Mouse (Mus musculus): ENCODE data around the gene Plscr3. TPM values are rescaled to one million over a fixed set of nuclear protein-coding genes. Genes with fewer than 3 reads are reported as not detected.
A peak's percentile ranks its signal among the peaks of the same experiment; 100 is the strongest.

The Plscr3 gene
- polyA plus RNA-seq, 1 experiment from 2014 or later = 55.1 TPM

GRCm38 (mm10) chr11:69884663-69885062 lies 38.5 kb downstream of the Plscr3 start:
- Histone ChIP-seq H3K27ac (no peak overlapping the region), H3K36me3 (replicated peaks) (no peaks in the 10 kb centered on the region), H3K4me2 (no peak overlapping the region), H3K27me3 (peaks cover 26% of the 10 kb centered on the region), H3K9me3 (no peaks in the 10 kb centered on the region), H3K9ac (no peak overlapping the region), H3K4me1 (peaks cover 23% of the 10 kb centered on the region), H3K4me3 (replicated peaks) (no peak overlapping the region)
- no peak for ATAC-seq (ENCODE audit: low FRiP score)
- 83% methylated on average over 8 of the region's 8 CpGs for WGBS

GRCm38 (mm10) chr11:69886907-69887635 lies 40.9 kb downstream of the Plscr3 start:
- Histone ChIP-seq H3K27ac (no peak overlapping the region), H3K4me1 (no peaks in the 10 kb centered on the region), H3K27me3 (peaks cover 4% of the 10 kb centered on the region), H3K36me3 (replicated peaks) (no peaks in the 10 kb centered on the region), H3K4me2 (no peak overlapping the region), H3K4me3 (replicated peaks) (no peak overlapping the region), H3K9me3 (no peaks in the 10 kb centered on the region), H3K9ac (no peak overlapping the region)
- 82% methylated on average over 8 of the region's 8 CpGs for WGBS
- ATAC-seq (ENCODE audit: low FRiP score) = no peak

GRCm38 (mm10) chr11:69891482-69891881 lies 45.3 kb downstream of the Plscr3 start:
- no peak overlapping the region for H3K4me3 ChIP-seq (replicated peaks)
- H3K36me3 ChIP-seq (replicated peaks) = no peaks in the 10 kb centered on the region
- no peak overlapping the region for H3K9ac ChIP-seq
- no peak for ATAC-seq (ENCODE audit: low FRiP score)
- H3K27ac ChIP-seq = no peak overlapping the region
- H3K4me1 ChIP-seq = no peaks in the 10 kb centered on the region
- no peaks in the 10 kb centered on the region for H3K9me3 ChIP-seq
- no peak overlapping the region for H3K4me2 ChIP-seq
- WGBS = 79% methylated on average over 4 of the region's 4 CpGs
- H3K27me3 ChIP-seq = no peaks in the 10 kb centered on the region

GRCm38 (mm10) chr11:69894671-69895070 lies 48.5 kb downstream of the Plscr3 start:
- H3K9me3 ChIP-seq = no peaks in the 10 kb centered on the region
- H3K27me3 ChIP-seq = no peaks in the 10 kb centered on the region
- no peak overlapping the region for H3K27ac ChIP-seq
- 86% methylated on average over 5 of the region's 5 CpGs for WGBS
- no peak overlapping the region for H3K9ac ChIP-seq
- H3K4me2 ChIP-seq = no peak overlapping the region
- H3K4me3 ChIP-seq (replicated peaks) = no peak overlapping the region
- H3K36me3 ChIP-seq (replicated peaks) = peaks cover 4% of the 10 kb centered on the region; the same call in 1 of the 2 replicates
- H3K4me1 ChIP-seq = peaks cover 17% of the 10 kb centered on the region
- no peak for ATAC-seq (ENCODE audit: low FRiP score)

GRCm38 (mm10) chr11:69895291-69895690 lies 49.1 kb downstream of the Plscr3 start, which contains the start of gene Acap1:
TSS of gene Acap1 (minus strand) at chr11:69895539.
- no peak within 1 kb of the TSS for H3K27ac ChIP-seq
- H3K27me3 ChIP-seq = no peaks in the 10 kb centered on the region
- peaks cover 20% of the 10 kb centered on the region for H3K4me1 ChIP-seq
- no peak within 1 kb of the TSS for H3K9ac ChIP-seq
- H3K4me3 ChIP-seq (replicated peaks) = no peak within 1 kb of the TSS
- no peak within 1 kb of the TSS for H3K4me2 ChIP-seq
- no peak for ATAC-seq (ENCODE audit: low FRiP score)
- H3K36me3 ChIP-seq (replicated peaks) = peaks cover 4% of the 10 kb centered on the region; the same call in 1 of the 2 replicates
- no peaks in the 10 kb centered on the region for H3K9me3 ChIP-seq
- 74% methylated on average over 4 of the region's 4 CpGs for WGBS

GRCm38 (mm10) chr11:69899870-69900269 lies 53.7 kb downstream of the Plscr3 start:
- Histone ChIP-seq H3K9me3 (no peaks in the 10 kb centered on the region), H3K4me2 (peak overlapping the region; percentile 93), H3K27ac (no peak overlapping the region), H3K36me3 (replicated peaks) (peaks cover 25% of the 10 kb centered on the region), H3K4me1 (peaks cover 37% of the 10 kb centered on the region), H3K9ac (peak overlapping the region; percentile 94), H3K4me3 (replicated peaks) (peak overlapping the region; percentile 96), H3K27me3 (no peaks in the 10 kb centered on the region)
- 25% methylated on average over 4 of the region's 4 CpGs for WGBS
- ATAC-seq (ENCODE audit: low FRiP score) = no peak

GRCm38 (mm10) chr11:69900471-69901405 lies 54.6 kb downstream of the Plscr3 start, which contains the start of the genes 2810408A11Rik and Neurl4:
TSS of gene 2810408A11Rik (minus strand) at chr11:69900987.
TSS of gene Neurl4 (plus strand) at chr11:69901072.
- Histone ChIP-seq H3K4me3 (replicated peaks) (peak within 1 kb of the TSS; percentile 96), H3K9me3 (no peaks in the 10 kb centered on the region), H3K9ac (peak within 1 kb of the TSS; percentile 94), H3K27ac (peak within 1 kb of the TSS; percentile 98), H3K36me3 (replicated peaks) (peaks cover 33% of the 10 kb centered on the region), H3K27me3 (no peaks in the 10 kb centered on the region), H3K4me1 (peaks cover 37% of the 10 kb centered on the region), H3K4me2 (peak within 1 kb of the TSS; percentile 93)
- WGBS = under 1% methylated on average over 38 of the region's 38 CpGs
- ATAC-seq (ENCODE audit: low FRiP score) = peak; percentile 94

GRCm38 (mm10) chr11:69901406-69901846 lies 55.2 kb downstream of the Plscr3 start:
- Histone ChIP-seq H3K9ac (peak overlapping the region; percentile 94), H3K9me3 (no peaks in the 10 kb centered on the region), H3K27me3 (no peaks in the 10 kb centered on the region), H3K36me3 (replicated peaks) (peaks cover 40% of the 10 kb centered on the region), H3K4me1 (peaks cover 37% of the 10 kb centered on the region), H3K4me3 (replicated peaks) (peak overlapping the region; percentile 96), H3K27ac (peak overlapping the region; percentile 98), H3K4me2 (peak overlapping the region; percentile 93)
- peak; percentile 81 for ATAC-seq (ENCODE audit: low FRiP score)
- 0% methylated on average over 42 of the region's 42 CpGs for WGBS

Small RNA genes lying within 50 kb of the gene (microRNA-seq; reads per million reads assigned to microRNA genes)
- not detected for gene Mir6924

Other genes with a start within 250 kb of the Plscr3 start
- 11.9 and 12.6 TPM in 2 replicates for gene Atp1b2, start 240.4 kb upstream of the Plscr3 start, polyA plus RNA-seq (2016; fragmentation: Nextera tagmentation; extraction: Ambion mirVana)
- gene Shbg, start 228.5 kb upstream of the Plscr3 start, polyA plus RNA-seq (2016; fragmentation: Nextera tagmentation; extraction: Ambion mirVana) = not detected in 2 replicates
- gene Sat2, start 224.4 kb upstream of the Plscr3 start, polyA plus RNA-seq (2016; fragmentation: Nextera tagmentation; extraction: Ambion mirVana) = 15.8 and 21.5 TPM in 2 replicates
- 46.0 and 48.9 TPM in 2 replicates for gene Fxr2, start 213.4 kb upstream of the Plscr3 start, polyA plus RNA-seq (2016; fragmentation: Nextera tagmentation; extraction: Ambion mirVana)
- gene Sox15, start 191.1 kb upstream of the Plscr3 start, polyA plus RNA-seq (2016; fragmentation: Nextera tagmentation; extraction: Ambion mirVana) = not detected in 2 replicates
- gene Mpdu1, start 183.7 kb upstream of the Plscr3 start, polyA plus RNA-seq (2016; fragmentation: Nextera tagmentation; extraction: Ambion mirVana) = 74.7 and 80.9 TPM in 2 replicates
- 5.5 TPM in 2 replicates for gene Cd68, start 180.2 kb upstream of the Plscr3 start, polyA plus RNA-seq (2016; fragmentation: Nextera tagmentation; extraction: Ambion mirVana)
- 694 and 751 TPM in 2 replicates for gene Eif4a1, start 174.0 kb upstream of the Plscr3 start, polyA plus RNA-seq (2016; fragmentation: Nextera tagmentation; extraction: Ambion mirVana)
- 106 and 119 TPM in 2 replicates for gene Senp3, start 164.3 kb upstream of the Plscr3 start, polyA plus RNA-seq (2016; fragmentation: Nextera tagmentation; extraction: Ambion mirVana)
- 0.26 TPM in 1 of 2 replicates, not detected in the other for gene Tnfsf13, start 160.6 kb upstream of the Plscr3 start, polyA plus RNA-seq (2016; fragmentation: Nextera tagmentation; extraction: Ambion mirVana)
- 1.3 and 1.6 TPM in 2 replicates for gene Tnfsf12, start 150.5 kb upstream of the Plscr3 start, polyA plus RNA-seq (2016; fragmentation: Nextera tagmentation; extraction: Ambion mirVana)
- 0.51 and 0.84 TPM in 2 replicates for gene Tnfsfm13, start 150.3 kb upstream of the Plscr3 start, polyA plus RNA-seq (2016; fragmentation: Nextera tagmentation; extraction: Ambion mirVana)
- 31.3 and 35.4 TPM in 2 replicates for gene Polr2a, start 87.7 kb upstream of the Plscr3 start, polyA plus RNA-seq (2016; fragmentation: Nextera tagmentation; extraction: Ambion mirVana)
- 0.13 and 0.33 TPM in 2 replicates for gene Slc35g3, start 84.4 kb upstream of the Plscr3 start, polyA plus RNA-seq (2016; fragmentation: Nextera tagmentation; extraction: Ambion mirVana)
- 1.3 and 1.5 TPM in 2 replicates for gene Zbtb4, start 80.5 kb upstream of the Plscr3 start, polyA plus RNA-seq (2016; fragmentation: Nextera tagmentation; extraction: Ambion mirVana)
- 1.2 and 1.8 TPM in 2 replicates for gene Chrnb1, start 50.4 kb upstream of the Plscr3 start, polyA plus RNA-seq (2016; fragmentation: Nextera tagmentation; extraction: Ambion mirVana)
- gene Fgf11, start 44.5 kb upstream of the Plscr3 start, polyA plus RNA-seq (2016; fragmentation: Nextera tagmentation; extraction: Ambion mirVana) = 2.6 and 3.2 TPM in 2 replicates
- gene Tmem102, start 40.8 kb upstream of the Plscr3 start, polyA plus RNA-seq (2016; fragmentation: Nextera tagmentation; extraction: Ambion mirVana) = 0.76 and 1.3 TPM in 2 replicates
- gene Gm39566, start 31.1 kb upstream of the Plscr3 start, polyA plus RNA-seq (2016; fragmentation: Nextera tagmentation; extraction: Ambion mirVana) = not detected in 2 replicates
- gene Spem2, start 27.9 kb upstream of the Plscr3 start, polyA plus RNA-seq (2016; fragmentation: Nextera tagmentation; extraction: Ambion mirVana) = not detected in 2 replicates
- gene Spem1, start 24.2 kb upstream of the Plscr3 start, polyA plus RNA-seq (2016; fragmentation: Nextera tagmentation; extraction: Ambion mirVana) = 0.24 and 0.26 TPM in 2 replicates
- 13.3 and 14.0 TPM in 2 replicates for gene Nlgn2, start 8.6 kb upstream of the Plscr3 start, polyA plus RNA-seq (2016; fragmentation: Nextera tagmentation; extraction: Ambion mirVana)
- 285 and 294 TPM in 2 replicates for gene Tmem256, start 7.9 kb upstream of the Plscr3 start, polyA plus RNA-seq (2016; fragmentation: Nextera tagmentation; extraction: Ambion mirVana)
- 0.14 and 0.60 TPM in 2 replicates for gene Tnk1, start 12.4 kb downstream of the Plscr3 start, polyA plus RNA-seq (2016; fragmentation: Nextera tagmentation; extraction: Ambion mirVana)
- not detected in 2 replicates for gene Tmem95, start 31.6 kb downstream of the Plscr3 start, polyA plus RNA-seq (2016; fragmentation: Nextera tagmentation; extraction: Ambion mirVana)
- 1.7 and 2.5 TPM in 2 replicates for gene Kctd11, start 35.0 kb downstream of the Plscr3 start, polyA plus RNA-seq (2016; fragmentation: Nextera tagmentation; extraction: Ambion mirVana)
- 0.47 and 0.83 TPM in 2 replicates for gene Acap1, start 49.2 kb downstream of the Plscr3 start, polyA plus RNA-seq (2016; fragmentation: Nextera tagmentation; extraction: Ambion mirVana)
- 22.4 TPM in 2 replicates for gene 2810408A11Rik, start 54.6 kb downstream of the Plscr3 start, polyA plus RNA-seq (2016; fragmentation: Nextera tagmentation; extraction: Ambion mirVana)
- 18.9 and 19.3 TPM in 2 replicates for gene Neurl4, start 54.7 kb downstream of the Plscr3 start, polyA plus RNA-seq (2016; fragmentation: Nextera tagmentation; extraction: Ambion mirVana)
- 95.8 and 99.1 TPM in 2 replicates for gene Gps2, start 67.5 kb downstream of the Plscr3 start, polyA plus RNA-seq (2016; fragmentation: Nextera tagmentation; extraction: Ambion mirVana)
- 1,678 TPM in 2 replicates for gene Eif5a, start 75.6 kb downstream of the Plscr3 start, polyA plus RNA-seq (2016; fragmentation: Nextera tagmentation; extraction: Ambion mirVana)
- gene Ybx2, start 89.4 kb downstream of the Plscr3 start, polyA plus RNA-seq (2016; fragmentation: Nextera tagmentation; extraction: Ambion mirVana) = 7.4 and 8.9 TPM in 2 replicates
- 13.3 and 15.3 TPM in 2 replicates for gene Slc2a4, start 101.8 kb downstream of the Plscr3 start, polyA plus RNA-seq (2016; fragmentation: Nextera tagmentation; extraction: Ambion mirVana)
- 5.7 and 7.0 TPM in 2 replicates for gene Cldn7, start 118.4 kb downstream of the Plscr3 start, polyA plus RNA-seq (2016; fragmentation: Nextera tagmentation; extraction: Ambion mirVana)
- 19.9 and 20.7 TPM in 2 replicates for gene Ctdnep1, start 134.8 kb downstream of the Plscr3 start, polyA plus RNA-seq (2016; fragmentation: Nextera tagmentation; extraction: Ambion mirVana)
- 129 and 141 TPM in 2 replicates for gene Elp5, start 136.1 kb downstream of the Plscr3 start, polyA plus RNA-seq (2016; fragmentation: Nextera tagmentation; extraction: Ambion mirVana)
- gene Gabarap, start 144.8 kb downstream of the Plscr3 start, polyA plus RNA-seq (2016; fragmentation: Nextera tagmentation; extraction: Ambion mirVana) = 527 and 539 TPM in 2 replicates
- gene Phf23, start 149.4 kb downstream of the Plscr3 start, polyA plus RNA-seq (2016; fragmentation: Nextera tagmentation; extraction: Ambion mirVana) = 91.3 and 99.1 TPM in 2 replicates
- gene Dvl2, start 154.2 kb downstream of the Plscr3 start, polyA plus RNA-seq (2016; fragmentation: Nextera tagmentation; extraction: Ambion mirVana) = 45.2 and 46.6 TPM in 2 replicates
- 43.5 and 48.4 TPM in 2 replicates for gene Acadvl, start 169.0 kb downstream of the Plscr3 start, polyA plus RNA-seq (2016; fragmentation: Nextera tagmentation; extraction: Ambion mirVana)
- gene Dlg4, start 170.6 kb downstream of the Plscr3 start, polyA plus RNA-seq (2016; fragmentation: Nextera tagmentation; extraction: Ambion mirVana) = 20.3 and 24.9 TPM in 2 replicates
- gene Asgr1, start 207.7 kb downstream of the Plscr3 start, polyA plus RNA-seq (2016; fragmentation: Nextera tagmentation; extraction: Ambion mirVana) = 0.63 and 0.75 TPM in 2 replicates
- gene Asgr2, start 246.3 kb downstream of the Plscr3 start, polyA plus RNA-seq (2016; fragmentation: Nextera tagmentation; extraction: Ambion mirVana) = not detected in 2 replicates

All from forebrain, embryonic 12.5 days (tissue).